Mouse (Mus musculus): Measurements from ENCODE around the gene Adam19.

DNA sequence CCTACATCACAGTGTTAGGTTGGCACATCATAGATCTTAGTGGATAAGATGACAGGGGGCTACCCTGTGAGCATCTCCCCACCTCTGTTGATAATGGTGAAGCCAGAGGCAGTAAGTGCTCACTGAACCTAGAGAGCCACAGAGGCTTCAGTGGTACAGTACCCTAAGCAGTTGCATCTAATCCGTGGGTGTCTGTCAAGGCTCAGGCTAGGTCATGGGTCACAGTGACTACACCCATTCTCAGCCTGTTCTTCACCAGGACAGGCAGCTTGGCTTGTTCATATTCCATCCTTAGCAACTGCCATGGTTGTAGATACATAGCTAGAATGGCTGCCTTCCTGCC lies 55.1 kb downstream of the Adam19 start:
- TF ChIP-seq EP300 (optimal IDR thresholded peaks at IDR 0.05) (no peak), CTCF (IDR thresholded peaks at IDR 0.05; ENCODE audit: low read depth) (no peak)
